Mouse (Mus musculus) CD4-positive, CD25-positive, alpha-beta regulatory T cell, adult 2 months (primary cell): ENCODE data around the gene Nxpe5.
"Not testable (repeated sequence)": the region's sequence is repeated elsewhere in the genome, so short reads cannot be mapped to it uniquely, and the experiment has no call there.

Experiments used
- DNase-seq: peaks from one replicate; pipeline ENCODE4 v3.0.0-alpha.2; 2012; ENCODE audit warnings: low read depth, low spot score

Nxpe5 gene

DNA sequence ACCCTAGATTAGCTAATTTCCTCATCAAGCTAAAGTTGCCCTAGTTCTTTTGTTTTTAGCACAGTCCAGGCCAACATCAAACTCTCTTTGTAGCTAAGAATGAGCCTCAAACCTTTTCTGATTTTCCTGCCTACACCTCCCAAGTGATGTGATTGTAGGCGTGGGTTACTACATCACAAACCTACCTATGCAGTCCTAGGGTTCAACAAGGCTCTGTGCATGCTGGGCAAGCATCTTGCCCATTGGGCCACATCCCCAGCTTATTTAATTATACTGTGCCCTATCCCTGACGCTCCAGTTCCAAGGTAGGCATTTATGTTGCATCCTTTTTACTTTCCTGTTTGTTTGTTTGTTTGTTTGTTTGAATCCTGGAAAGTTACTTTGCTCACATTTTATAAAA, at the start of gene Nxpe5:
Gene Nxpe5, plus strand, starts transcription at position 199 of the 400 bp plus-strand sequence.
- no peak for DNase-seq

DNA sequence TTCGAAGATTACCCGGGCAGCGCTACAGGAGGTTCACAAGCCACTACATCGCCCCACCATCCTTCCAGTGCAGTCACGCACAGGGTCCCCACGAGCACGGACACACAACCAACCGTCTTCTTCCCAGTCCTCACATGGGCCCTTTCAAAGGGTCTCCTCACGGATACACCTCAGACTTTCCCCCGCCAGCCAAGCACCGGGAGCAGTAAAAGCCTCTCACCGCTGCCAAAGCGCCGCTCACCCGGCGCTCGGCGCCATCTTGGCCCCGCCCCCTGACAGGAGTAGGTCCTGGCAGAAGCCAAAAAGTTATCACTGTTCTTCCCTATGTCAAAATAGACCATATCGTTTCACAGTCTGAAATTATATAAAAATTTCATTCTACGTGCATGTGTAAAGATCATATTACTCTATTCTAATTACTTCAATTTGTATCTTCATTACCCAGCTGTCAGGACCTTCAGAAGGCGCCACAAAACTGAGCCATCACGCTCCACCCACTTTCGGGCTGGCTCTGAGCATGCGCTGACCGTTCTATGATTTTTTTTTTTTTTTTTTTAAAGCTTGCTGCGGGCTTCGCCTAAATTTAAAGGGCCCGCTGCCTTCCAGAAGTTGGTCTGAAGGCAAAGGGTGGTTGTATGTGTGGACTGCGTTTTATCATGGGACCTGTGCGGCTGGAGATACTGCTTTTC, 38.6 kb upstream of the Nxpe5 start, which contains the start of the genes Taf6 and Cnpy4:
Gene Taf6, minus strand, starts transcription at position 502 of the 689 bp plus-strand sequence.
Gene Cnpy4, plus strand, starts transcription at position 536 of the 689 bp plus-strand sequence.
- DNase-seq, result peak; percentile 93

- DNase-seq, result peak; percentile 88
Observed at GRCm38 (mm10) chr5:138187661-138188306, 37.9 kb upstream of the Nxpe5 start.

DNA sequence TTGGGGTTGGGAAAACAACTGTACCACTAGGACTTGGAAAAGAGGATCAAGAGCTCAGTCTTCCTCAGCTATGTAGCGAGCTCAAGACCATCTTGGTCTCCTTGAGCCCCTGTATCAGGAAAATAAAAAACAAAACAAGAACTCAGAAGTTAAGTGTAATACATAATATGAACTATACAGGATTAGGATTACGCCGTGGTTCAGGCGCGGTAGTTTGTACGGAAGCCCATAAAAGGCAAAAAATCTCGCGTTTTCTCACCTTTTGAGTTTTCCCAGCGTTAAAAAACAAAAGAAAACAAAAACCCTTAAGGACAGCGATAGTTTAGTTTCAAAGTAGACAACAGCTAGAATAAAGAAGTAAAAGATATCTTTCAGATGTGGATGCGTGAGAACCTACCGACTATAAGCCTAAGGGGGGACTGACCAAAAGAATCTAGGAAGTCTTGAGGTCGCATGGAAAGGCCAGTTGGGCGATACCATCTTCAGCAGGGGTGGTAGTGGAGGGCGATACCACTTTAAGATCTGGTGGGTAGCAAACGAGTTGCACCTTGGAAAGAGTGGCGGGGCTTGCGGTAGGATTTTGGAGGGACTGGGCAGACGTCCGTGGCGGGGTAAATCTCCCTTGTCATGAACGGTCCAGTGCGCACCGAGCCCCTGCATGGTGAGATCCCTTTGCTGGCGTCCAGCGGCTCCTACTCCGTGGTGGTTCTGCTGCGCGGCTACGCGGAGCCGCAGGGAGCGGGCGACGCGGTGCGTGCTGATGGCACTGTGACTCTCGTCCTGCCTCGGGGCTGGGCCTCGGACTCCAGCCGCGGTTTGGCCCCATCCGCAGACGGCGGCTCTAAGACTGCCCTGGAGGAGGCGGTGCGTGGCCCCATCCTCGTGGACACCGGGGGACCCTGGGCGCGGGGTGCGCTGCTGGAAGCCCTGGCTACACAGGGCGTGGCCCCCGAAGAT, 31.6 kb upstream of the Nxpe5 start, which contains the start of gene Mblac1:
Gene Mblac1, plus strand, starts transcription at position 544 of the 957 bp plus-strand sequence.
- DNase-seq, result peak; percentile 77

DNA sequence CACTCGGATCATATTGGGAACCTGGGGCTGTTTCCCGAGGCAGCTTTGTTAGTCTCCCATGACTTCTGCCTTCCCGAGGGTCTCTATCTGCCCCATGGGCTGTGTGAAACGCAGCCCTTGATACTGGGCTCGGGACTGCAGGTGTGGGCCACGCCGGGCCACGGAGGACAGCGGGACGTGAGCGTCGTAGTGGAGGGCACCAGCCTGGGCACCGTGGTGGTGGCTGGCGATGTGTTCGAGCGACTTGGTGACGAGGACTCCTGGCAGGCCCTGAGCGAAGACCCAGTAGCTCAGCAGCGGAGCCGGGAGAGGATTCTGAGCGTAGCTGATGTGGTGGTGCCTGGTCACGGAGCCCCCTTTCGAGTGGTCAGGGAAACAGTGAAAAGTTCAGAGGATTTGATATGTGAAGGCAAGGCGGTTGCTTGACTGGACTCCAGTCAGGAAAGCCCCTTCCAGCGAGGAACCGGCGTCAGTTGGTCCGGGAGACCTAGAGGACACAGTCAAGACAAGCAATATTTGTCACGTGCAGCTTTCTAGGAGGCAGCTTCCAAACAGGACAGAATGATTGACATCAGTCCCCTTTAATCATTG, 30.8 kb upstream of the Nxpe5 start:
- peak; percentile 34 for DNase-seq

DNA sequence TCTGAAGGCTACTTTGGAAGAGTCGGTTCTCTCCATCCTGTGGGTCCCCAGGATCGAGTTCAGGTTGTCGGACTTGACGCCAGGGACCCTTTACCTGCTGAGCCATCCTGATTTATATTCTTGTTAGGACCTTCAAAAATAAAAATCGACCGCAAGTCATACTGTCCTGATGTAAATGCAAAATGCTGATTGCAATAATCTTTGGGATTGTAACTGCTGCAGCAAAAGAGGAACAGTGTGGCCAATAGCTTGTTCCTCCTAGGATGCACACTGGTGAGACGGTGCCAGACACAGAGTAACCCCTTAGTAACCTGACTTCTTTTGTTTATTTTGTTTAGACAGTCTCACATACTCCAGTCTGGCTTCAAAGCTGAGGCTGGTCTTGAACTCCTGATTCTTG, 30.2 kb upstream of the Nxpe5 start:
- DNase-seq, result no peak

- no peak for DNase-seq
Observed at GRCm38 (mm10) chr5:138199576-138199975, 26.1 kb upstream of the Nxpe5 start.

- no peak for DNase-seq
Observed at GRCm38 (mm10) chr5:138202086-138202485, 23.6 kb upstream of the Nxpe5 start.

DNA sequence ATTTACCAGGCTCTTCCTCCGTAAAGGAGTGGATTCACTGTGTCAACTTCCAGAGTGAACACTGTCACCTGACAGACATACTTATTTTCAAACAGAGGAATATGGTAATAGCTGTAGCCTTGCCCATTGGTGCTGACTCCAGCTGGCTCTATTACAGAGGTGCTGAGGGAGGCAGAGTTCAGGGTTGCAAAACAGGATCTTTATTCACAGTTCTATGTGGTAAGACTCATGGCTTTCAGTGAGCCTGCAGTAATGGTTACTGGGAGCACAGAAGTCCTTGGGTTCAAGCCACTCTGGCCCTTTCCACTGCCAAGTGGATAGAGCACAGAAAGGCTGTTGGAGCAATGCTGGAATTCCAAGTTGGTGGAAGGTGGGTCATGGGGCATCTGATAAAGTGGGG, 18.4 kb upstream of the Nxpe5 start:
- DNase-seq, result no peak

- DNase-seq, result no peak
Observed at GRCm38 (mm10) chr5:138207873-138208272, 17.8 kb upstream of the Nxpe5 start.

GRCm38 (mm10) chr5:138216632-138217031, 9.1 kb upstream of the Nxpe5 start:
- not testable (repeated sequence) for DNase-seq

DNA sequence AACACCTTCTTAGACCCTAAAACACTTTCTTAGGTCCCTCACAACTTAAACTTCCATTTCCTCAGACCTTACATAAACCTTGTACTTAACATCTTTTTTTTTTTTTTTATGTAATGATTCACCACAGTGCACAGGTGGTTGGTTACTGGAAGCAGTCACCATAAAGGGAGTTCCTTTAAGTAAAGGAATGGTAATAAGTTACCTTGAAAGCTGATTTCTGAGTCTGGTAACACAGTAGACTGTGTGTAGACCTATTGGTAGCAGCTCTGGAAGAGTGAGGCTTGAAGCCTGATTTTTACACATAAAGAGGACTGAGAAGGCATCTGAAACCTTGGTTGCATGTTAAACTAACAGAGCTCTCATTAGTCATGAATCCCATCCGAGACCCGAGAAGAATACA, 5.8 kb upstream of the Nxpe5 start:
- no peak for DNase-seq

DNA sequence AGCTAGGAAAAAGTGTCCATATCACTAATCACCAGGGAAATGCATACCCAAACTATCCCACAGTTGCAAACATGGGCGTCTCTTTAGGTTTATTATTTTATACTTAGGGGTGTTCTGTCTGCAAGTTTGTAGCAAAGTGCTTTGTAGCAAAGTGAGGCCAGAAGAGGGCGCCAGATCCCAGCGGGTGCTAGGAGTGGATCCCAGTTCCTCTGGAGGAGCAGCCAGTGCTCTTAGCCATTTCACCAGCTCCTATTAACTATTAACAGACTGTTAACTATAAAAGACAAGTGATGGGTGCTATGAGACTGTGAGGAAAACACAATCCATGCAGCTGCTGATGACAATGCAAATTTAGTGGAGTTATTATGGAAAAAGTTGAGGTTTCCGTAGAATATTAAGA, 3.6 kb upstream of the Nxpe5 start:
- peak; percentile 85 for DNase-seq

DNA sequence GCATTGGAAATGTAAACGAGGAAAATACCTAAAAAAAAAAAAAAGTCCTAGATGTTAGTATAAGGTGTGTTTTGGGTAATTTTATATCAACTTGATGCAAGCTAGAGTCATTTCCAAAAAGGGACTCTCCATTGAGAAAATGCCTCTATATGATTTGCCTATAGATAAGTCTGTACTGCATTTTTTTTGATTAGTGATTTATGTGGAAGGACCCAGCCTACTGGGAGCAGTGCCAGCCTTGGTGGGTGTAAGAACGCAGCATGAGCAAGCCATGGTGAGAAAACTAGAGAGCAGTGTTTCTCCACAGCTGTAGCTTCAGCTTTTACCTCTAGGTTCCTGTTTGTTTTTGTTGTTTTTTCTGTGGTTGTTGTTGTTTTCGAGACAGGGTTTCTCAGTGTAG, 2.4 kb upstream of the Nxpe5 start:
- DNase-seq, result no peak

DNA sequence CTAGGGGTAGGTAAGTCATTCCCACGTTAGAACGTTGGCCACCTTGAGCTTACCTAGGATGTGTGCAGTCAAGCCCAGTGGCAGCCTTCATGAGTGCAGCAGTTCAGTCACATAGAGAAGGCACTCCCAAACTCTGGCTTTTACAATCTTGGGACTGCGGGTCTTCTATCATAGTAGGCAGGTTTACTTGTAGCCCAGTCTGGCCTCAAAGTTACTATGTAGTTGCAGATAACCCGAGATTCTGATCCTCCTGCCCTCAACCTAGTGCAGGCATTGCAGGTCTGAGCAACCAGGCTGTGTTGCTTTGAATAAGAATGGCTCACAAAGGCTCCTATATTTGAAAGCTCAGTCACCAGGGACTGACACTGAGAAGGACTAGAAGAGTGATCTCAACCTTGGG, 793 bp downstream of the Nxpe5 start:
- no peak for DNase-seq

DNA sequence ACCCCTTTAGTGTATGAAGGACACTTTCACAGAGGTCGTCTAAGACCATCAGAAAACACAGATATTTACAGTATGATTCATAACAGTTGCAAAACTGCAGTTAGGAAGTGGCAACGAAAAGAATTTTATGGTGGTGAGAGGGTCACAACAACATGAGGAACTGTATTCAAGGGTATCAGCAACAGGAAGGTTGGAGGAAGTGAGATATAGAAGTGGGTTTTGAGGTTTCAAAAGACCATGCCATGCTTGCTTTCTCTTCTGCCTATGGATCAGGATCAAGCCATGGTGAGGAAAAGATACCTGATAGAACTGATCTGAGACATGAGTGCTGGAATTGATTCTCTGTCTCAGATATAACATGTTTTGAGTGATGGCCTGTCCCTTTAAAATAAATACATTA, 1.7 kb downstream of the Nxpe5 start:
- no peak for DNase-seq

GRCm38 (mm10) chr5:138228026-138228425, 2.3 kb downstream of the Nxpe5 start:
- peak; percentile 50 for DNase-seq

DNA sequence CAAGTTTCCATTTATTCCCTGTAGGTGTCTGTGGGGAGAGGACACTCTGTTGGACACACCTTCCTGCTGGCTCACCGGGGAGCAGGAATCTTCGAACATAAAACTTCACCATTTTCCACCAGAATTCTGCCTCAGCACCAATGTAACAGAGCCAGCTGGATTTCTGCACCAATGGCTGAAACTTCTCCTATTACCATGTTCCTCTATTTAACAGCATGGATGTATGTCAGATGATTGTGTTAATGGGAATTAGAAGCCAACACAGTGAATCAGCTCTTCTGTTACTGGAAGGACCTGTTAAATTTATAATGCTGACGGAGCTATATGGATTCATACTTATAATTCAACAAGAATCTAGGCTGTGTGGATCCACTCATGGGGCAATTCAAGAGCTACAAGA, 3.8 kb downstream of the Nxpe5 start:
- DNase-seq, result no peak

DNA sequence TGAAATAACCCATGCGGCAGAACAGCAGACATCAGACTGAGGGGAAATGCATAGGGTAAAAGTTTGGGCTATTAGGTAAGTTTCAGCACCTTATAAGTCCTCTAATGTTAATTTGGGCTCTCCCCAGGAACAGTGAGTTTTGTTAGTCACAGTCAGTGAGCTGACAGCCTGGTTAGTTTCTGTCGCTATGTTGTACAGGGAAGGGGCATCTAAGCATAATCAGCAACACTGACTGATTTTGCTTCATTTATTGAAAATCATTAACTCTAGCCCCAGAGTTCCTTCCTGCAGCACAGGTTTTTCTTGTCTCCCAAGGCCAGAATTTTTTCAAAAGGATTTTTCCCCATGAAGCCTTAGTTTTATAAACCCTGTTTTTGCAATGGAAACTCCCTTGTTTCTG, 8.1 kb downstream of the Nxpe5 start:
- DNase-seq, result no peak

GRCm38 (mm10) chr5:138234224-138234623, 8.5 kb downstream of the Nxpe5 start:
- DNase-seq, result no peak

GRCm38 (mm10) chr5:138241511-138241910, 15.8 kb downstream of the Nxpe5 start:
- DNase-seq, result no peak

DNA sequence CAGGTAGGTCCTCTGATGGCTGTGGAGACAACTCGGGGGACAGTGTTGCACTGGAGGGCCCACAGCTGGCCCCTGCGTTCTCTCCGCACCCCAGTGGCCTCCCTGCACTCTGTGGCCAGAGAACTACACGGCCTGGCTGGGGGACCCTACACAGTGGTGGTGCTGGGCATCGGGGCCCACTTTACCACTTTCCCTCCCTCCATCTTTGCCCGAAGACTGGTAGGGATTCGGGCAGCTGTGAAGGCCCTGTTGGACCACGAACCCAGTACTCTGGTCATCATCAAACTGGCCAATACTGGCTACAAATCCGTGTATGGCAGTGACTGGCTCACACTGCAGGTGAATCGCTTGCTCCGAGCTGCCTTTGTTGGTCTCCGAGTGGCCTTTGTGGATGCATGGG, 25.4 kb downstream of the Nxpe5 start:
- no peak for DNase-seq
